Mouse (Mus musculus): ENCODE data around the gene Crkl.
A peak's percentile ranks its signal among the peaks of the same experiment; 100 is the strongest.

Gene Crkl

GRCm38 (mm10) chr16:17451541-17452372 is at the start of gene Crkl:
TSS of gene Crkl (plus strand) at chr16:17451987.
- DNase-seq (ENCODE audit: low spot score): peak; percentile 99

GRCm38 (mm10) chr16:17402855-17403254 is 48.9 kb upstream of the Crkl start:
- no peak for DNase-seq (ENCODE audit: low spot score)

- DNase-seq (ENCODE audit: low spot score): peak; percentile 76
Observed at GRCm38 (mm10) chr16:17405271-17405696, 46.5 kb upstream of the Crkl start.

GRCm38 (mm10) chr16:17405736-17406443 is 45.9 kb upstream of the Crkl start, which contains the start of the genes Snap29 and Pi4ka:
TSS of gene Snap29 (plus strand) at chr16:17405986.
TSS of gene Pi4ka (minus strand) at chr16:17406314.
- peak; percentile 100 for DNase-seq (ENCODE audit: low spot score)

- no peak for DNase-seq (ENCODE audit: low spot score)
Observed at GRCm38 (mm10) chr16:17406512-17407231, 45.1 kb upstream of the Crkl start.

GRCm38 (mm10) chr16:17409046-17409445 is 42.7 kb upstream of the Crkl start:
- DNase-seq (ENCODE audit: low spot score): no peak

GRCm38 (mm10) chr16:17410209-17410608 is 41.6 kb upstream of the Crkl start:
- no peak for DNase-seq (ENCODE audit: low spot score)

GRCm38 (mm10) chr16:17423021-17423420 is 28.8 kb upstream of the Crkl start:
- no peak for DNase-seq (ENCODE audit: low spot score)

- DNase-seq (ENCODE audit: low spot score): no peak
Observed at GRCm38 (mm10) chr16:17432576-17432975, 19.2 kb upstream of the Crkl start.

GRCm38 (mm10) chr16:17452373-17452715 is 557 bp downstream of the Crkl start:
- DNase-seq (ENCODE audit: low spot score): no peak

- no peak for DNase-seq (ENCODE audit: low spot score)
Observed at GRCm38 (mm10) chr16:17456901-17457300, 5.1 kb downstream of the Crkl start.

GRCm38 (mm10) chr16:17460254-17460653 is 8.5 kb downstream of the Crkl start:
- no peak for DNase-seq (ENCODE audit: low spot score)

GRCm38 (mm10) chr16:17461596-17461995 is 9.8 kb downstream of the Crkl start:
- DNase-seq (ENCODE audit: low spot score): no peak

GRCm38 (mm10) chr16:17463184-17463583 is 11.4 kb downstream of the Crkl start:
- DNase-seq (ENCODE audit: low spot score): no peak

GRCm38 (mm10) chr16:17466875-17467663 is 15.3 kb downstream of the Crkl start:
- DNase-seq (ENCODE audit: low spot score): no peak

GRCm38 (mm10) chr16:17472498-17472897 is 20.7 kb downstream of the Crkl start:
- DNase-seq (ENCODE audit: low spot score): no peak

GRCm38 (mm10) chr16:17474091-17474490 is 22.3 kb downstream of the Crkl start:
- DNase-seq (ENCODE audit: low spot score): no peak

GRCm38 (mm10) chr16:17474761-17475160 is 23.0 kb downstream of the Crkl start:
- no peak for DNase-seq (ENCODE audit: low spot score)

- DNase-seq (ENCODE audit: low spot score): no peak
Observed at GRCm38 (mm10) chr16:17475326-17475725, 23.5 kb downstream of the Crkl start.

- no peak for DNase-seq (ENCODE audit: low spot score)
Observed at GRCm38 (mm10) chr16:17478331-17478943, 26.6 kb downstream of the Crkl start.

GRCm38 (mm10) chr16:17481465-17481864 is 29.7 kb downstream of the Crkl start:
- DNase-seq (ENCODE audit: low spot score): no peak
